Mouse (Mus musculus) kidney, adult 10 weeks (tissue): ENCODE results near the gene Fam19a3. TPM values are rescaled to one million over a fixed set of nuclear protein-coding genes. Genes with fewer than 3 reads are reported as not detected.

Experiments
- polyA plus RNA-seq: library from polyadenylated mRNA; stranded (reverse); fragments of 350-450 nt; fragmentation: Illumina TruSeq; extraction: RNeasy Lipid Tissue Mini Kit (QIAGEN cat#74804); gene quantifications from one replicate; pipeline ENCODE4 v1.2.3, GENCODE M21; 2014; ENCODE audit warnings: low read depth, low replicate concordance

The Fam19a3 gene
- not detected for polyA plus RNA-seq

GRCm38 (mm10) chr3:104781471-104781903, at the start of gene Fam19a3:
TSS of gene Fam19a3 (minus strand) at chr3:104781840.

DNA sequence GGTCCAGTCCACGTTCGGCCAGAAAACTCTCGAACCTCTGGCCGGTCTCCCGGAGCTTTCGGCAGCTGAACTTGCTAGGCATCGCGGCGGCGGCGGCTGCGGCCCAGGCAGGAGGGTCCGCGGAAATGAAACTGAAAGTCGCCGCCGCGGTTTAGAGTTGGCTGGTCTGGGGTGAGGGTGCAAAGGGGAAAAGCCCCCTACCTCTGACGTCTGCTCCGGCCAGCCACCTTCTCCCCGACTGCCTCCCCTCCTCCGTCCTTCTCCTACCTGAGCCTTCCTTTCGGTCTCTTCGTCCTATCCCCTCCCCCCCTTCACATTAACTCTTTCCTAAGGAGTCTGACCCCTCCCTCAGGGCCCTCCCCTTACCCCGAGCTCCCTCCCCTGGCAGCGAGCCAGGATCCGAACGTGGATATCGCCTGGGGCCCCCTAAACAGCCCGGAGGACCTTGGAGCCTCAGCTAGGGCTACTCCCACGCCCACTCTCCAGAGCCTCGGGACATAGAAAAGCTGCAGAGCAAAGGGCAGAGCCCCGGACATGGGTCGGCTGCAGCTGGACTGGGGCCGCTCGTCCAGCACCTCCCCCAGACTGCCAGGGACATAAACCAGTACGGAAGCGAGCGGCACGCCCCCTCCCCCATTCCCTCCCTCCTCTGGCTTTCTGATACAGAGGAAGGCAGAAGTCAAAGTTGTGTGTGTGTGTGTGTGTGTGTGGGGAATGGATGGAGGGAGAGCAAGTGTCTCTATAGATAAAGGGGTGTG, 36.5 kb upstream of the Fam19a3 start, which contains the start of gene Mov10:
Gene Mov10 (minus strand): TSS at position 573 of the 758 bp plus-strand sequence.

GRCm38 (mm10) chr3:104788075-104788474, 6.4 kb upstream of the Fam19a3 start, which contains the start of gene Rhoc:
TSS of gene Rhoc (plus strand) at chr3:104788375.

GRCm38 (mm10) chr3:104780561-104781420, 849 bp downstream of the Fam19a3 start, which contains the start of gene Ppm1j:
TSS of gene Ppm1j (plus strand) at chr3:104781056.

Other genes with a start within 250 kb of the Fam19a3 start
- 64.2 TPM for gene Slc16a1, start 143.2 kb downstream of the Fam19a3 start, polyA plus RNA-seq
- not detected for gene Ppm1j, start 784 bp downstream of the Fam19a3 start, polyA plus RNA-seq
- gene Rhoc, start 6.5 kb upstream of the Fam19a3 start, polyA plus RNA-seq: 12.4 TPM
- gene Mov10, start 36.7 kb upstream of the Fam19a3 start, polyA plus RNA-seq: 0.73 TPM
- 97.5 TPM for gene St7l, start 82.2 kb upstream of the Fam19a3 start, polyA plus RNA-seq
- 122 TPM for gene Capza1, start 82.7 kb upstream of the Fam19a3 start, polyA plus RNA-seq
- 0.32 TPM for gene Wnt2b, start 180.1 kb upstream of the Fam19a3 start, polyA plus RNA-seq